Mouse (Mus musculus) liver, embryonic 14.5 days (tissue): Measurements from ENCODE around the gene Cast. TPM values are rescaled to one million over a fixed set of nuclear protein-coding genes. Genes with fewer than 3 reads are reported as not detected.

Source experiments
- ATAC-seq: fragments of 200-750 bp; cut with Nextera tagmentation; 2 replicates; pipeline ENCODE4 v1.8.0; 2017; ENCODE audit warnings: moderate number of reproducible peaks, mild to moderate bottlenecking, moderate library complexity; ENCODE audit not compliant: insufficient read depth
- DNase-seq, 3 experiments: peaks; one replicate each; pipeline ENCODE4 v3.0.0-alpha.2; 2012 to 2013; ENCODE audit warnings: low read depth in 3 of 3, low spot score in 3 of 3
- H3K27ac ChIP-seq: fragments of 300-500 bp; sonication (generic); 2 replicates; pipeline ENCODE4 v1.5.1; 2014; ENCODE audit warnings: moderate library complexity, mild to moderate bottlenecking, control low read depth, inconsistent platforms
- H3K27me3 ChIP-seq: fragments of 300-500 bp; sonication (generic); 2 replicates; pipeline ENCODE4 v1.6.1; 2014; ENCODE audit warnings: mild to moderate bottlenecking, low read length, moderate library complexity; ENCODE audit not compliant: control insufficient read depth, insufficient read depth
- H3K36me3 ChIP-seq: fragments of 300-500 bp; sonication (generic); replicated peaks from 2 replicates; pipeline ENCODE4 v1.6.1; 2014; ENCODE audit warnings: low read depth; ENCODE audit not compliant: control insufficient read depth, insufficient read depth
- H3K4me1 ChIP-seq, 2 experiments: fragments of 200-500 bp in 1 of 2; fragments of 300-500 bp in 1 of 2; sonication (generic) in 1 of 2; replicated peaks; 2 replicates each; pipeline ENCODE4 v1.6.1; 2012 to 2014; ENCODE audit warnings: antibody characterized with exemption in 1 of 2, inconsistent platforms in 1 of 2, low read length in 1 of 2; ENCODE audit not compliant: control insufficient read depth in 2 of 2, insufficient read depth in 2 of 2
- H3K4me2 ChIP-seq: fragments of 300-500 bp; sonication (generic); 2 replicates; pipeline ENCODE4 v1.6.1; 2014; ENCODE audit warnings: low read depth, mild to moderate bottlenecking, control low read depth, moderate library complexity
- H3K4me3 ChIP-seq, 2 experiments: fragments of 200-500 bp in 1 of 2; fragments of 300-500 bp in 1 of 2; sonication (generic) in 1 of 2; 2 replicates each; pipeline ENCODE4 v1.5.1; 2012 to 2014; ENCODE audit warnings: low read depth in 2 of 2, low read length in 2 of 2, mild to moderate bottlenecking in 2 of 2, control low read depth in 1 of 2, inconsistent platforms in 1 of 2, moderate library complexity in 1 of 2; ENCODE audit not compliant: insufficient read depth in 1 of 2
- H3K9ac ChIP-seq: fragments of 300-500 bp; sonication (generic); replicated peaks from 2 replicates; pipeline ENCODE4 v1.6.1; 2014; ENCODE audit warnings: mild to moderate bottlenecking, control low read depth, moderate library complexity
- H3K9me3 ChIP-seq: fragments of 300-500 bp; sonication (generic); 2 replicates; pipeline ENCODE4 v1.6.1; 2016; ENCODE audit warnings: low read length, mixed read lengths; ENCODE audit not compliant: control insufficient read depth
- CTCF ChIP-seq: IDR thresholded peaks from 2 replicates; pipeline ENCODE4 v1.5.1; 2016; ENCODE audit warnings: antibody characterized with exemption, low read depth, control low read depth
- EP300 ChIP-seq: IDR thresholded peaks from 2 replicates; pipeline ENCODE4 v1.6.1; 2016; ENCODE audit warnings: antibody characterized with exemption, low read depth
- WGBS: fragments of 180-500 bp; shearing (Covaris S2); extraction: QIAGEN DNeasy Blood & Tissue Kit; methylation state at CpG from one replicate; pipeline ENCODE4 v1.1.7; 2014; ENCODE audit not compliant: insufficient replicate concordance; 5-methylcytosine and 5-hydroxymethylcytosine counted together
- polyA plus RNA-seq, 2 experiments: library from polyadenylated mRNA; depleted of rRNA in 1 of 2; stranded (reverse) in 1 of 2; unstranded in 1 of 2; fragments of >200 nt; fragmentation: Nextera tagmentation in 1 of 2; extraction: Ambion mirVana in 1 of 2; gene quantifications; 2 replicates each; pipeline versions ENCODE4 v1.2.1 to v1.2.3; 2012 to 2014

The Cast gene
- polyA plus RNA-seq, 2 experiments, result 15.6 to 35.1 TPM

DNA sequence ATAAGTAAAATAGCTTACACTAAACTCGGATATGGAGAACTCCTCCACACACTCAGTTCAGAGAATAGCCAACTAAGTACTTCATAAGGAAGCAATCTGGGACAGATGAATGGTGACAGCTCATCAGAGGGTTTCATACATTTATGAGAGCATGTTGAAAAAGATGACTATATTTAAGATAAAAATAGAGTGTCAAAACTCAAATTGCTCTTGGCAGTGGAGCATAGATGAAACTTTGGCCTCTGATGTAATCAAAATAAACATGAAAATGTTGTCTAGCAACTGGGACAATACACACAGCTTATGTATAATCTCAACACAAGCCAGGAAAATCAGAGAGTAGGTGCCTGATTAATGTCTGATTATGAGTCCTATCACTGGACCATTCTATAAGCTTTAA, 45.9 kb downstream of the Cast start:
- H3K27me3 ChIP-seq, result no peaks in the 10 kb centered on the region
- TF ChIP-seq EP300, result no peak
- no peak for TF ChIP-seq CTCF
- H3K9ac ChIP-seq, result no peak overlapping the region
- no peak overlapping the region for H3K4me3 ChIP-seq
- DNase-seq, result no peak
- H3K4me2 ChIP-seq, result no peak overlapping the region
- H3K36me3 ChIP-seq, result no peaks in the 10 kb centered on the region
- no peaks in the 10 kb centered on the region for H3K9me3 ChIP-seq
- 58% methylated on average over 1 of the region's 1 CpGs for WGBS
- H3K4me1 ChIP-seq, result no peaks in the 10 kb centered on the region
- H3K27ac ChIP-seq, result no peak overlapping the region
- ATAC-seq, result no peak

DNA sequence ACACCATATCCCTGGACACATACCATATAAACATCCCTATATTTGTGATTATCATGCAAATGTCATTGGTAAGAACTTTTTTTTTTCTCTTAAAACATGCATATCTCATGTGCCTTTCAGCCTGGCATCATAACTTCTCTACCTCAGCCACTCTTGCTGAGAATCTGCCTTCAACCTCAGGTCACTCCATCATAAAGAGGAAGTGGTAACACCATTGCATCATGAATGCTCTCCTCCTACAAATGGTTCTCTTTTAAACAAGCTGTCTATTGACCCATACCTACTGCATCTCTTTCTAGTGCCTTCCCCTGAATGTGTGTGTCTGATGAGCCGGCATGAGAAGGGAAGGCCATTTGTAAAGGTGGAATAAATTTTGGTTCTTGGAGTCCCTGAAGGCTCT, 49.5 kb downstream of the Cast start:
- DNase-seq (no peak), ATAC-seq (no peak)
- Histone ChIP-seq H3K9me3 (no peaks in the 10 kb centered on the region), H3K4me1 (no peaks in the 10 kb centered on the region; a peak in 1 of 4 replicates), H3K27me3 (no peaks in the 10 kb centered on the region), H3K4me2 (no peak overlapping the region), H3K4me3 (no peak overlapping the region), H3K36me3 (no peaks in the 10 kb centered on the region), H3K27ac (no peak overlapping the region), H3K9ac (no peak overlapping the region)
- TF ChIP-seq EP300, result no peak
- no peak for TF ChIP-seq CTCF
- WGBS, result 82% methylated on average over 1 of the region's 1 CpGs

- H3K27ac ChIP-seq, result no peak overlapping the region
- no peak for TF ChIP-seq EP300
Observed at GRCm38 (mm10) chr13:74743219-74743618, 65.4 kb downstream of the Cast start.

DNA sequence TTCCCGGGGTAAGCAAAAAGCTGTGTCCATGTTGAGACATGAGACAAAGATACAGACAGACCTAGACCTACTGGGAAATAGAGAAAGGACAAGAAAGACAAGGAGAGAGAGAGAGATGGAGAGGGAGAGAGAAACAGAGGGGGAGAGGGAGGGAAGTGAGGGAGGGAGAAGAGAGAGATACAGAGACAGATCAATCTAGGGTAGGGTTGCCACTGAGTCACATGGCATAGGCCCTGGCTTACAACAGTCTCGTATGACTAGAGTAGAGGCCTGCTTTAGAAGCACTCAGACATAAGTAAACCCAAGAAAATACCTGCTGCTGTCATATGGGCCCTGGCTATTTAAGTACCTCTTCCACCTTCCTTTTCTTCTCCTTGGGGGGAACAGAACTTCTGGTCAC, 72.2 kb downstream of the Cast start:
- H3K27ac ChIP-seq, result peak overlapping the region; percentile 95
- 41% methylated on average over 2 of the region's 2 CpGs for WGBS
- peaks cover 38 to 47% of the 10 kb centered on the region in 2 experiments for H3K4me1 ChIP-seq
- peak overlapping the region; percentile 61 for H3K9ac ChIP-seq
- no peak for DNase-seq
- peak overlapping the region; percentile 74 for H3K4me2 ChIP-seq
- H3K36me3 ChIP-seq, result peaks cover 37% of the 10 kb centered on the region
- H3K27me3 ChIP-seq, result no peaks in the 10 kb centered on the region
- H3K9me3 ChIP-seq, result no peaks in the 10 kb centered on the region
- TF ChIP-seq EP300 (no peak), CTCF (no peak)
- ATAC-seq, result peak; percentile 63
- H3K4me3 ChIP-seq, result peak overlapping the region; percentile 4 to 28; a peak in 1 of 4 replicates

More at GRCm38 (mm10) chr13:74743219-74743618, 65.4 kb downstream of the Cast start:
- Histone ChIP-seq H3K4me3 (no peak overlapping the region), H3K27me3 (no peaks in the 10 kb centered on the region), H3K4me2 (no peak overlapping the region), H3K9ac (no peak overlapping the region), H3K9me3 (no peaks in the 10 kb centered on the region), H3K36me3 (peaks cover 21% of the 10 kb centered on the region), H3K4me1 (no peaks in the 10 kb centered on the region)
- DNase-seq (no peak), ATAC-seq (no peak)
- WGBS, result 76% methylated on average over 5 of the region's 5 CpGs

GRCm38 (mm10) chr13:74735834-74736233, 72.8 kb downstream of the Cast start:
- ATAC-seq, result peak; percentile 99
- H3K4me1 ChIP-seq, result peaks cover 38 to 47% of the 10 kb centered on the region in 2 experiments
- H3K36me3 ChIP-seq, result peaks cover 38% of the 10 kb centered on the region
- DNase-seq, result peak; percentile 70 to 79 (median 74)
- peak overlapping the region; percentile 61 for H3K9ac ChIP-seq
- peak overlapping the region; percentile 74 for H3K4me2 ChIP-seq
- peak overlapping the region; percentile 95 for H3K27ac ChIP-seq
- no peaks in the 10 kb centered on the region for H3K27me3 ChIP-seq
- TF ChIP-seq EP300 (peak; percentile 82), CTCF (no peak; the same call in 1 of the 2 replicates)
- no peaks in the 10 kb centered on the region for H3K9me3 ChIP-seq
- 21% methylated on average over 5 of the region's 5 CpGs for WGBS
- peak overlapping the region; percentile 4 to 28; a peak in 3 of 4 replicates for H3K4me3 ChIP-seq
